Mouse (Mus musculus) forebrain, embryonic 14.5 days (tissue): ENCODE measurements around the gene Afap1. TPM values are rescaled to one million over a fixed set of nuclear protein-coding genes. Genes with fewer than 3 reads are reported as not detected.

Source experiments
- ATAC-seq: fragments of 200-750 bp; cut with Nextera tagmentation; 2 replicates; pipeline ENCODE4 v1.8.0; 2017; ENCODE audit warnings: mild to moderate bottlenecking, moderate library complexity
- DNase-seq: peaks from one replicate; pipeline ENCODE4 v3.0.0-alpha.2; 2015; ENCODE audit warnings: low spot score
- H3K27ac ChIP-seq: fragments of 300-500 bp; sonication (generic); 2 replicates; pipeline ENCODE4 v1.5.1; 2014; ENCODE audit warnings: low read depth, mild to moderate bottlenecking, control low read depth, low read length, moderate library complexity
- H3K27me3 ChIP-seq: fragments of 300-500 bp; sonication (generic); replicated peaks from 2 replicates; pipeline ENCODE4 v1.6.1; 2014; ENCODE audit warnings: low read length, control low read depth, mixed read lengths; ENCODE audit not compliant: control insufficient read depth, insufficient read depth
- H3K36me3 ChIP-seq: fragments of 300-500 bp; sonication (generic); 2 replicates; pipeline ENCODE4 v1.6.1; 2014; ENCODE audit warnings: low read length, control low read depth; ENCODE audit not compliant: control insufficient read depth, insufficient read depth
- H3K4me1 ChIP-seq: fragments of 300-500 bp; sonication (generic); 2 replicates; pipeline ENCODE4 v1.6.1; 2014; ENCODE audit warnings: antibody characterized with exemption, low read length, control low read depth; ENCODE audit not compliant: control insufficient read depth, insufficient read depth
- H3K4me2 ChIP-seq: fragments of 300-500 bp; sonication (generic); 2 replicates; pipeline ENCODE4 v1.6.1; 2014; ENCODE audit warnings: mild to moderate bottlenecking, control low read depth, low read length
- H3K4me3 ChIP-seq: fragments of 300-500 bp; sonication (generic); 2 replicates; pipeline ENCODE4 v1.5.1; 2014; ENCODE audit warnings: low read depth, low read length, control low read depth
- H3K9ac ChIP-seq: fragments of 300-500 bp; sonication (generic); 2 replicates; pipeline ENCODE4 v1.6.1; 2014; ENCODE audit warnings: mild to moderate bottlenecking, low read length, control low read depth, moderate library complexity
- H3K9me3 ChIP-seq: fragments of 300-500 bp; sonication (generic); replicated peaks from 2 replicates; pipeline ENCODE4 v1.6.1; 2016; ENCODE audit warnings: low read length, control low read depth, mixed read lengths; ENCODE audit not compliant: control insufficient read depth
- WGBS: fragments of 180-500 bp; shearing (Covaris S2); extraction: QIAGEN DNeasy Blood & Tissue Kit; methylation state at CpG from one replicate; pipeline ENCODE4 v1.1.7; 2014; 5-methylcytosine and 5-hydroxymethylcytosine counted together
- polyA plus RNA-seq: library from polyadenylated mRNA; unstranded; fragments of >200 nt; fragmentation: Nextera tagmentation; extraction: Ambion mirVana; gene quantifications from 2 replicates; pipeline ENCODE4 v1.2.1, GENCODE M21; 2014

The Afap1 gene
- polyA plus RNA-seq, 1 experiment from 2014 or later = 36.9 TPM

DNA sequence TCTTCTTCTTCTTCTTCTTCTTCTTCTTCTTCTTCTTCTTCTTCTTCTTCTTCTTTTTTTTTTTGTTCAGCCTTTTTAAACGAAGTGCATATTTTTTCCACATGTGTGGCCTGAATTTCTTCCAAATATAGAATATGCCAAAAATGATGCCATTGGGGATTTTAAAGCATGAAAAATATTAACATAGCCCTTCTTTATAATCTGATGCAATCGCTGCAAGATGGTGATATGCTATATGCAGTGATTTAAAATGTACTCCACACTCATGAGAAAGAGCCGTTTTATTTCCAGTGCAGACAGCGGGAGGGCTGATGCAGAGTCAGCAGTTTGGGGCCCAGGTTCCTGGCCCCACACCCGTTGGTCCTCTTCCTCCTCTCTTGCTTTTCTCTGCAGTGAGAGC is 55.9 kb downstream of the Afap1 start:
- DNase-seq = no peak
- Histone ChIP-seq H3K4me1 (peaks cover 3% of the 10 kb centered on the region), H3K36me3 (peaks cover 60% of the 10 kb centered on the region), H3K27ac (no peak overlapping the region), H3K9ac (no peak overlapping the region), H3K27me3 (no peaks in the 10 kb centered on the region), H3K4me3 (no peak overlapping the region), H3K4me2 (no peak overlapping the region), H3K9me3 (no peaks in the 10 kb centered on the region)
- no peak for ATAC-seq
- 83% methylated on average over 5 of the region's 5 CpGs for WGBS

GRCm38 (mm10) chr5:35950504-35950903 is 57.4 kb downstream of the Afap1 start:
- Histone ChIP-seq H3K4me2 (no peak overlapping the region), H3K9ac (no peak overlapping the region), H3K27ac (no peak overlapping the region), H3K9me3 (no peaks in the 10 kb centered on the region), H3K27me3 (no peaks in the 10 kb centered on the region), H3K4me1 (peaks cover 8% of the 10 kb centered on the region), H3K36me3 (peaks cover 55% of the 10 kb centered on the region), H3K4me3 (no peak overlapping the region)
- ATAC-seq (no peak), DNase-seq (no peak)
- WGBS = 88% methylated on average over 7 of the region's 7 CpGs

GRCm38 (mm10) chr5:35954055-35954718 is 61.1 kb downstream of the Afap1 start:
- DNase-seq = peak; percentile 82
- peaks cover 8% of the 10 kb centered on the region for H3K4me1 ChIP-seq

DNA sequence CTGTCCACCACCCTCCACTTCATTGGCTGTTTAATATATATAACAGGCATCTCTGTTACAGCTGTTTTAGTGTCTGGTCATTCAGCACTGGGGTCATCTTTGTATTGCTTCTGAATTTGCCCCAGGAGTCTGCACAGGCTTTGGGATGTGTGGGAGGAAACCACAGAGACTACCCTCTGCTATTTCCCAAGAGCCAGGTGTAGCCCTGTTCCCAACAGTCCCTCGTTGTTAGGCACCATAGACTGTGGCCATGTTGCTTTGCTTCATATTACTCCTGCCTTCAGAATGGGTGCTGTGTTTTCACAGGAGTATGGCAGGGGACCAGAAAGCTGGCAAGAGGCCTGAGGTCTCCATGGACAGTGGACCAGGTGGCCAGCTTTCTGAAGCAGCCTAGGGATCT is 63.1 kb downstream of the Afap1 start:
- H3K9ac ChIP-seq = no peak overlapping the region
- 88% methylated on average over 1 of the region's 1 CpGs for WGBS
- DNase-seq (no peak), ATAC-seq (no peak)
- H3K27ac ChIP-seq = no peak overlapping the region
- H3K9me3 ChIP-seq = no peaks in the 10 kb centered on the region
- no peak overlapping the region for H3K4me3 ChIP-seq
- H3K4me2 ChIP-seq = no peak overlapping the region
- no peaks in the 10 kb centered on the region for H3K27me3 ChIP-seq
- H3K4me1 ChIP-seq = peaks cover 8% of the 10 kb centered on the region
- H3K36me3 ChIP-seq = peaks cover 37% of the 10 kb centered on the region

More at GRCm38 (mm10) chr5:35954055-35954718, 61.1 kb downstream of the Afap1 start:
- Histone ChIP-seq H3K27me3 (no peaks in the 10 kb centered on the region), H3K36me3 (peaks cover 51% of the 10 kb centered on the region), H3K27ac (peak overlapping the region; percentile 56; the same call in 1 of the 2 replicates), H3K9ac (no peak overlapping the region), H3K9me3 (no peaks in the 10 kb centered on the region), H3K4me2 (no peak overlapping the region), H3K4me3 (no peak overlapping the region)
- peak; percentile 83 for ATAC-seq
- WGBS = 38% methylated on average over 12 of the region's 12 CpGs

DNA sequence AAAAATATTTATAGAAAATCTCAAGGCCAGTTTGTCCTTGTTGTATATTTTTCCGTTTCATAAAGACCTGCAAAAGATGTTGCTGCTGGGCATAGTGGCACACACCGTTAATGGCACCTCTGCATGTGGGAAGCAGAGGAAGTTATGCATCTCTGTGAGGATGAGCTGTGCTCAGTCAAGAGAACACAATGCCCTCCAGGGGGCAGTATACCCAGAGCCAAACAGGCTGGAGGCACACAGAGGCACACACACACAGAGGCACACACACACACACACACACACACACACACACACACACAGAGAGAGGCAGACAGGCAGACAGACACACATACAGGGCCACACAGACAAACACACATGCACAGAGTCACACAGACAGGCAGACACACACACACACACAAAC is 65.6 kb downstream of the Afap1 start:
- no peak for ATAC-seq
- no peak overlapping the region for H3K27ac ChIP-seq
- no peaks in the 10 kb centered on the region for H3K27me3 ChIP-seq
- 84% methylated on average over 2 of the region's 2 CpGs for WGBS
- H3K36me3 ChIP-seq = peaks cover 41% of the 10 kb centered on the region
- no peak overlapping the region for H3K9ac ChIP-seq
- H3K4me1 ChIP-seq = peaks cover 8% of the 10 kb centered on the region
- no peak overlapping the region for H3K4me3 ChIP-seq
- no peaks in the 10 kb centered on the region for H3K9me3 ChIP-seq
- no peak overlapping the region for H3K4me2 ChIP-seq
- no peak for DNase-seq

DNA sequence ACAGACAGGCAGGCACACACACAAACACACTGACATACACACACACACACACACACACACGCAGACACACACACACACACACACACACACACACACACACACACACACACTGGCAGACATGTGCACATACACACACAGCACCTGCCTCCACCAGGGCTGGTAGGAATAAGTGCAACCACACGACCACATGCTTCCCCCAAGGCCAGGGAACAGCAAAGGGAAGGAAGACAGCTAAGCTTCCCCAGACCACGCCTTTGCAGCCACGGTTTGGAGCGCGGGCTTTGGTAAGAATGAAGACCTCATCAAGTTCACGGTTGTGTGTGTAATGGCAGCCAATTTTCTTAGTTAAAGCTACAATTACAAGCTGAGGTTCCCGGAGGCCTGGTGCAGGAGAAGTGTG is 67.0 kb downstream of the Afap1 start:
- DNase-seq (no peak), ATAC-seq (no peak)
- Histone ChIP-seq H3K4me1 (no peaks in the 10 kb centered on the region), H3K4me2 (no peak overlapping the region), H3K27ac (no peak overlapping the region), H3K4me3 (no peak overlapping the region), H3K9me3 (no peaks in the 10 kb centered on the region), H3K9ac (no peak overlapping the region), H3K36me3 (peaks cover 53% of the 10 kb centered on the region), H3K27me3 (no peaks in the 10 kb centered on the region)
- WGBS = 81% methylated on average over 8 of the region's 8 CpGs

- H3K27ac ChIP-seq = no peak overlapping the region
Observed at GRCm38 (mm10) chr5:35961271-35961670, 68.2 kb downstream of the Afap1 start.

DNA sequence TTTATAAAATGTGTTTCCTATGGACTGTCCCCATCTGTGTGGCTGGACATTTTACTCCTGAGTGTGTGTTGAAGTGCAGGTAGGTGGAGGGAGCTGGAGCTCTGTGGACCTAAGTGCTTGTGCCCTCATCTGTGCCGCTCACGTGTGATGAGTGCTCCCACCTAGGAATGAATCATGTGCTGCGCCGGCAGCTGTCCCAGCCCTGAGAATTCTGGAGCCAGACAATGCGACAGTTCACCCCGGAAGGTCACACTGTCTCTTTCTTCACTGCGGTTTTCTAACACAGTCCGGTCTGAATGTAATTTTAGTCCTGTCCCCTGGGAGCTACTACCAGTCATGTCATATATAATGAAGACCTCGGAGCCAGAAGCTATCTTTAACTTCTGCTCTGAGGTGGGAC is 70.5 kb downstream of the Afap1 start:
- Histone ChIP-seq H3K4me2 (no peak overlapping the region), H3K4me3 (no peak overlapping the region), H3K9me3 (no peaks in the 10 kb centered on the region), H3K4me1 (no peaks in the 10 kb centered on the region), H3K36me3 (peaks cover 65% of the 10 kb centered on the region), H3K9ac (no peak overlapping the region), H3K27me3 (no peaks in the 10 kb centered on the region), H3K27ac (no peak overlapping the region)
- ATAC-seq (no peak), DNase-seq (no peak)
- WGBS = 95% methylated on average over 9 of the region's 9 CpGs

More at GRCm38 (mm10) chr5:35961271-35961670, 68.2 kb downstream of the Afap1 start:
- DNase-seq = no peak
- ATAC-seq = no peak
- no peak overlapping the region for H3K4me2 ChIP-seq
- 72% methylated on average over 8 of the region's 8 CpGs for WGBS
- H3K9ac ChIP-seq = no peak overlapping the region
- no peaks in the 10 kb centered on the region for H3K27me3 ChIP-seq
- H3K4me1 ChIP-seq = no peaks in the 10 kb centered on the region
- no peaks in the 10 kb centered on the region for H3K9me3 ChIP-seq
- H3K4me3 ChIP-seq = no peak overlapping the region
- peaks cover 62% of the 10 kb centered on the region for H3K36me3 ChIP-seq

GRCm38 (mm10) chr5:35965036-35965435 is 71.9 kb downstream of the Afap1 start:
- Histone ChIP-seq H3K36me3 (peaks cover 77% of the 10 kb centered on the region), H3K27me3 (no peaks in the 10 kb centered on the region), H3K9ac (no peak overlapping the region), H3K27ac (no peak overlapping the region), H3K9me3 (no peaks in the 10 kb centered on the region), H3K4me3 (no peak overlapping the region), H3K4me1 (no peaks in the 10 kb centered on the region), H3K4me2 (no peak overlapping the region)
- ATAC-seq (no peak), DNase-seq (no peak)
- WGBS = 67% methylated on average over 5 of the region's 5 CpGs
